Mouse (Mus musculus): Measurements from ENCODE around the gene Nfs1. TPM values are rescaled to one million over a fixed set of nuclear protein-coding genes. Genes with fewer than 3 reads are reported as not detected.

Nfs1 gene
- polyA plus RNA-seq, 1 experiment from 2014 or later: 44.6 TPM

GRCm38 (mm10) chr2:156147316-156147915 is 3.4 kb upstream of the Nfs1 start:
- peaks cover 54% of the 10 kb centered on the region for H3K36me3 ChIP-seq (ENCODE audit: control insufficient read depth, insufficient read depth, low read length)
- ATAC-seq (ENCODE audit: low FRiP score, low TSS enrichment): no peak
- 90% methylated on average over 3 of the region's 3 CpGs for WGBS

GRCm38 (mm10) chr2:156146272-156146989 is 2.4 kb upstream of the Nfs1 start:
- Histone ChIP-seq H3K9ac (ENCODE audit: low read depth, low read length) (no peak overlapping the region), H3K4me3 (ENCODE audit: low read length) (no peak overlapping the region), H3K4me2 (replicated peaks; ENCODE audit: low read depth, low read length) (no peak overlapping the region), H3K27me3 (ENCODE audit: control insufficient read depth, insufficient read depth, low read length) (no peaks in the 10 kb centered on the region), H3K9me3 (ENCODE audit: control insufficient read depth, low read length) (no peaks in the 10 kb centered on the region), H3K27ac (ENCODE audit: low read depth, low read length) (no peak overlapping the region), H3K36me3 (ENCODE audit: control insufficient read depth, insufficient read depth, low read length) (peaks cover 50% of the 10 kb centered on the region), H3K4me1 (ENCODE audit: control insufficient read depth, insufficient read depth, low read length) (peaks cover 15% of the 10 kb centered on the region)
- ATAC-seq (ENCODE audit: low FRiP score, low TSS enrichment): no peak
- 76% methylated on average over 5 of the region's 5 CpGs for WGBS

More at GRCm38 (mm10) chr2:156147316-156147915, 3.4 kb upstream of the Nfs1 start:
- Histone ChIP-seq H3K4me1 (ENCODE audit: control insufficient read depth, insufficient read depth, low read length) (peaks cover 15% of the 10 kb centered on the region), H3K27ac (ENCODE audit: low read depth, low read length) (no peak overlapping the region), H3K4me3 (ENCODE audit: low read length) (no peak overlapping the region), H3K9ac (ENCODE audit: low read depth, low read length) (no peak overlapping the region), H3K27me3 (ENCODE audit: control insufficient read depth, insufficient read depth, low read length) (no peaks in the 10 kb centered on the region), H3K4me2 (replicated peaks; ENCODE audit: low read depth, low read length) (no peak overlapping the region), H3K9me3 (ENCODE audit: control insufficient read depth, low read length) (no peaks in the 10 kb centered on the region)

GRCm38 (mm10) chr2:156145486-156146130 is 1.6 kb upstream of the Nfs1 start:
- peaks cover 43% of the 10 kb centered on the region for H3K36me3 ChIP-seq (ENCODE audit: control insufficient read depth, insufficient read depth, low read length)
- H3K27ac ChIP-seq (ENCODE audit: low read depth, low read length): no peak overlapping the region
- peaks cover 15% of the 10 kb centered on the region for H3K4me1 ChIP-seq (ENCODE audit: control insufficient read depth, insufficient read depth, low read length)
- peak overlapping the region; percentile 75 for H3K4me2 ChIP-seq (replicated peaks; ENCODE audit: low read depth, low read length)
- no peak overlapping the region for H3K9ac ChIP-seq (ENCODE audit: low read depth, low read length)
- H3K27me3 ChIP-seq (ENCODE audit: control insufficient read depth, insufficient read depth, low read length): no peaks in the 10 kb centered on the region
- H3K9me3 ChIP-seq (ENCODE audit: control insufficient read depth, low read length): no peaks in the 10 kb centered on the region
- no peak for ATAC-seq (ENCODE audit: low FRiP score, low TSS enrichment)
- 58% methylated on average over 11 of the region's 11 CpGs for WGBS
- H3K4me3 ChIP-seq (ENCODE audit: low read length): peak overlapping the region; percentile 87

- Histone ChIP-seq H3K27ac (ENCODE audit: low read depth, low read length) (peak overlapping the region; percentile 97), H3K4me3 (ENCODE audit: low read length) (peak overlapping the region; percentile 87), H3K4me1 (ENCODE audit: control insufficient read depth, insufficient read depth, low read length) (peaks cover 15% of the 10 kb centered on the region), H3K4me2 (replicated peaks; ENCODE audit: low read depth, low read length) (peak overlapping the region; percentile 75), H3K9ac (ENCODE audit: low read depth, low read length) (peak overlapping the region; percentile 92), H3K9me3 (ENCODE audit: control insufficient read depth, low read length) (no peaks in the 10 kb centered on the region), H3K27me3 (ENCODE audit: control insufficient read depth, insufficient read depth, low read length) (no peaks in the 10 kb centered on the region), H3K36me3 (ENCODE audit: control insufficient read depth, insufficient read depth, low read length) (peaks cover 22% of the 10 kb centered on the region)
- WGBS: under 1% methylated on average over 16 of the region's 16 CpGs
- no peak for ATAC-seq (ENCODE audit: low FRiP score, low TSS enrichment)
Observed at GRCm38 (mm10) chr2:156143367-156143766, 619 bp downstream of the Nfs1 start.

- Histone ChIP-seq H3K4me3 (ENCODE audit: low read length) (peak overlapping the region; percentile 87), H3K36me3 (ENCODE audit: control insufficient read depth, insufficient read depth, low read length) (peaks cover 17% of the 10 kb centered on the region), H3K4me1 (ENCODE audit: control insufficient read depth, insufficient read depth, low read length) (peaks cover 15% of the 10 kb centered on the region), H3K27me3 (ENCODE audit: control insufficient read depth, insufficient read depth, low read length) (no peaks in the 10 kb centered on the region), H3K27ac (ENCODE audit: low read depth, low read length) (no peak overlapping the region; the same call in 1 of the 2 replicates), H3K4me2 (replicated peaks; ENCODE audit: low read depth, low read length) (peak overlapping the region; percentile 75), H3K9ac (ENCODE audit: low read depth, low read length) (peak overlapping the region; percentile 92; the same call in 1 of the 2 replicates), H3K9me3 (ENCODE audit: control insufficient read depth, low read length) (no peaks in the 10 kb centered on the region)
- no peak for ATAC-seq (ENCODE audit: low FRiP score, low TSS enrichment)
- 76% methylated on average over 2 of the region's 2 CpGs for WGBS
Observed at GRCm38 (mm10) chr2:156142820-156143219, 1.2 kb downstream of the Nfs1 start.

GRCm38 (mm10) chr2:156135695-156136094 is 8.3 kb downstream of the Nfs1 start:
- Histone ChIP-seq H3K4me1 (ENCODE audit: control insufficient read depth, insufficient read depth, low read length) (no peaks in the 10 kb centered on the region), H3K4me2 (replicated peaks; ENCODE audit: low read depth, low read length) (no peak overlapping the region), H3K27ac (ENCODE audit: low read depth, low read length) (no peak overlapping the region), H3K4me3 (ENCODE audit: low read length) (no peak overlapping the region), H3K36me3 (ENCODE audit: control insufficient read depth, insufficient read depth, low read length) (no peaks in the 10 kb centered on the region; the same call in 1 of the 2 replicates), H3K27me3 (ENCODE audit: control insufficient read depth, insufficient read depth, low read length) (no peaks in the 10 kb centered on the region), H3K9me3 (ENCODE audit: control insufficient read depth, low read length) (no peaks in the 10 kb centered on the region), H3K9ac (ENCODE audit: low read depth, low read length) (no peak overlapping the region)
- ATAC-seq (ENCODE audit: low FRiP score, low TSS enrichment): no peak
- WGBS: 91% methylated on average over 6 of the region's 6 CpGs

- 85% methylated on average over 5 of the region's 5 CpGs for WGBS
- H3K9ac ChIP-seq (ENCODE audit: low read depth, low read length): no peak overlapping the region
- H3K27ac ChIP-seq (ENCODE audit: low read depth, low read length): no peak overlapping the region
- no peaks in the 10 kb centered on the region for H3K9me3 ChIP-seq (ENCODE audit: control insufficient read depth, low read length)
- H3K4me3 ChIP-seq (ENCODE audit: low read length): no peak overlapping the region
- no peaks in the 10 kb centered on the region for H3K4me1 ChIP-seq (ENCODE audit: control insufficient read depth, insufficient read depth, low read length)
- no peak overlapping the region for H3K4me2 ChIP-seq (replicated peaks; ENCODE audit: low read depth, low read length)
- H3K27me3 ChIP-seq (ENCODE audit: control insufficient read depth, insufficient read depth, low read length): no peaks in the 10 kb centered on the region
- no peaks in the 10 kb centered on the region; the same call in 1 of the 2 replicates for H3K36me3 ChIP-seq (ENCODE audit: control insufficient read depth, insufficient read depth, low read length)
- no peak for ATAC-seq (ENCODE audit: low FRiP score, low TSS enrichment)
Observed at GRCm38 (mm10) chr2:156134161-156134560, 9.8 kb downstream of the Nfs1 start.

- peaks cover 24% of the 10 kb centered on the region for H3K36me3 ChIP-seq (ENCODE audit: control insufficient read depth, insufficient read depth, low read length)
Observed at GRCm38 (mm10) chr2:156126992-156127391, 17.0 kb downstream of the Nfs1 start, which contains the start of gene Gm28036. TSS of gene Gm28036 (minus strand) at chr2:156127092.

GRCm38 (mm10) chr2:156123731-156124130 is 20.3 kb downstream of the Nfs1 start:
- H3K27ac ChIP-seq (ENCODE audit: low read depth, low read length): no peak overlapping the region
- H3K9ac ChIP-seq (ENCODE audit: low read depth, low read length): no peak overlapping the region
- H3K9me3 ChIP-seq (ENCODE audit: control insufficient read depth, low read length): no peaks in the 10 kb centered on the region
- no peaks in the 10 kb centered on the region for H3K4me1 ChIP-seq (ENCODE audit: control insufficient read depth, insufficient read depth, low read length)
- no peak overlapping the region for H3K4me2 ChIP-seq (replicated peaks; ENCODE audit: low read depth, low read length)
- no peaks in the 10 kb centered on the region for H3K27me3 ChIP-seq (ENCODE audit: control insufficient read depth, insufficient read depth, low read length)
- peaks cover 24% of the 10 kb centered on the region for H3K36me3 ChIP-seq (ENCODE audit: control insufficient read depth, insufficient read depth, low read length)
- whole genome bisulfite sequencing: 94% methylated on average over 5 of the region's 5 CpGs
- no peak overlapping the region for H3K4me3 ChIP-seq (ENCODE audit: low read length)
- no peak for ATAC-seq (ENCODE audit: low FRiP score, low TSS enrichment)

More at GRCm38 (mm10) chr2:156126992-156127391, 17.0 kb downstream of the Nfs1 start, which contains the start of gene Gm28036:
- Histone ChIP-seq H3K4me3 (ENCODE audit: low read length) (no peak within 1 kb of the TSS), H3K4me1 (ENCODE audit: control insufficient read depth, insufficient read depth, low read length) (no peaks in the 10 kb centered on the region), H3K27ac (ENCODE audit: low read depth, low read length) (no peak within 1 kb of the TSS), H3K9ac (ENCODE audit: low read depth, low read length) (no peak within 1 kb of the TSS), H3K9me3 (ENCODE audit: control insufficient read depth, low read length) (no peaks in the 10 kb centered on the region), H3K27me3 (ENCODE audit: control insufficient read depth, insufficient read depth, low read length) (no peaks in the 10 kb centered on the region), H3K4me2 (replicated peaks; ENCODE audit: low read depth, low read length) (no peak within 1 kb of the TSS)
- no peak for ATAC-seq (ENCODE audit: low FRiP score, low TSS enrichment)
- WGBS: 97% methylated on average over 5 of the region's 5 CpGs

Data from kidney, embryonic 14.5 days (tissue).